Mouse (Mus musculus): ENCODE measurements around the gene Olfr449.

Olfr449 gene

DNA sequence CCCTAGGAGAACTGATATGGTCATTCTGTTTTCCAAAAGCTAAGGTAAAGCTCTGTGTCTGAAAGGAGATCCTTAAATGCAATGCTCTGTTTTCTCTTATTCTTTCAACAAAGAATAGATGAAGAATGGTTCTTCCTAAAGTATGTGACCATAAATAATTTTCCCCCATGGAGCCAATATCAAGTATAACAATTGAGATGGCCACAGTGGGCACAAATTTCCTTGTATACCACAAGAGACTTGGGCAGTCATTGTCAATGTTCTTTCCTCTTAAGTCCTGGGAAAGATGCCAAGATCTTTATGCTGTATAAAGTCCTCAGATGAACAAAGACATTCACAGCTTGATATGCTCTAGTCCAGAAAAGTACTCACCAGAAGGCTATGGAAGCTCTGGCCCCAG is at the start of gene Olfr449:
TSS of gene Olfr449 (plus strand) at position 301 of the 400 bp plus-strand sequence.
- no peaks in the 10 kb centered on the region for H3K27me3 ChIP-seq (ENCODE audit: control insufficient read depth, insufficient read depth, low read length, poor library complexity, severe bottlenecking)
- no peak for DNase-seq (ENCODE audit: low read depth, low spot score)

GRCm38 (mm10) chr6:42784793-42785192 is 49.4 kb upstream of the Olfr449 start, which contains the start of gene Olfr452:
TSS of gene Olfr452 (plus strand) at chr6:42785093.
- Histone ChIP-seq H3K27me3 (ENCODE audit: control insufficient read depth, insufficient read depth, low read length, poor library complexity, severe bottlenecking) (no peaks in the 10 kb centered on the region; the same call in 1 of the 2 replicates), H3K36me3 (ENCODE audit: control insufficient read depth, insufficient read depth, low read length, poor library complexity, severe bottlenecking) (no peaks in the 10 kb centered on the region)
- no peak for DNase-seq (ENCODE audit: low read depth, low spot score)

More for the DNA sequence above, at the start of gene Olfr449:
- no peaks in the 10 kb centered on the region for H3K36me3 ChIP-seq (ENCODE audit: control insufficient read depth, insufficient read depth, low read length, poor library complexity, severe bottlenecking)

DNA sequence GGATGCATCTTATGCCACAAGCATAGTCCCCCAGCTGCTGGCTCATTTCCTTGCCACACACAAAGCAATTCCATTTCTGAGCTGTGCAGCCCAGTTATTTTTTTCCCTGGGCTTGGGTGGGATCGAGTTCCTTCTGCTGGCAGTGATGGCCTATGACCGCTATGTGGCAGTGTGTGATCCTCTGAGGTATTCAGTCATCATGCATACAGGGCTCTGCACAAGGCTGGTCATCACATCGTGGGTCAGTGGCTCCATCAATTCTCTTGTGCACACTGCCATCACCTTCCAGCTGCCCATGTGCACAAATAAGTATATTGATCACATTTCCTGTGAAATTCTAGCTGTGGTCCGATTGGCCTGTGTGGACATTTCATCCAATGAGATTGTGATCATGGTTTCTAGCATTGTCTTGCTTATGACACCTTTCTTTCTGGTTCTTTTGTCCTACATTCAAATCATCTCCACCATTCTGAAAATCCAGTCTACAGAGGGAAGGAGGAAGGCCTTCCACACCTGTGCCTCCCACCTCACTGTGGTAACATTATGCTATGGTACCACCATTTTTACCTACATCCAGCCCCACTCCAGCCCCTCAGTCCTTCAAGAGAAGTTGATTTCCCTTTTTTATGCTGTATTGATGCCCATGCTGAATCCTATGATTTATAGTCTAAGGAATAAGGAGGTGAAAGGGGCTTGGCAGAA is 43.8 kb upstream of the Olfr449 start:
- no peak for DNase-seq (ENCODE audit: low read depth, low spot score)
- Histone ChIP-seq H3K36me3 (ENCODE audit: control insufficient read depth, insufficient read depth, low read length, poor library complexity, severe bottlenecking) (no peaks in the 10 kb centered on the region), H3K27me3 (ENCODE audit: control insufficient read depth, insufficient read depth, low read length, poor library complexity, severe bottlenecking) (no peaks in the 10 kb centered on the region)

DNA sequence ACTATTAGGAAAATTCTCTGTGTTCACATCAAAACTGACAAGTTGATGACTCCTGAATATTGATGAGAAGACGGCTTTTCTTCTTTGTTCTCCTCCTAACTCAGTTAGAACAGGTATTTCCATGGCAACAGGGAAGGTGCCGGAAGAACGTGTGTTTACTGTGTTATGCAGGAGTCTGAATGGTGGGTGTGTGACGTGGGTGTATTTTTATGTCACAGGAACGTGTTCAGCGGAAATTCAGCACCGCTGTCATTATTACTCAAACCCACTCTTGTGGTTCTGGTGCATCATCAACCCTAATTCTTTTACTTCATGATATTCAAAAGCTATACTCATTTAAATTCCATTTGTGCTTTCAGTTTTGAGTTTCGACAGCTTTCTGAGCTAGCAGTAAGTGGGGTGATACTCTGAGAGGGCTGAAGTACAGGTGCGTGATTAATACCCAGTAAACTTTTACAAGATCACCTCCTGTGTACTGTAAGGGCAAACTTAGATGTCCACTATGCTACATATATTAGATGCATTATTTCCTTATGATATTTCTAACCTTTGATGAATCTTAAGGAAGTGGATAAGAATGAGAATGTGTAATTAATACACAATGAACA is 43.1 kb upstream of the Olfr449 start:
- DNase-seq (ENCODE audit: low read depth, low spot score), result no peak
- no peaks in the 10 kb centered on the region for H3K27me3 ChIP-seq (ENCODE audit: control insufficient read depth, insufficient read depth, low read length, poor library complexity, severe bottlenecking)
- no peaks in the 10 kb centered on the region for H3K36me3 ChIP-seq (ENCODE audit: control insufficient read depth, insufficient read depth, low read length, poor library complexity, severe bottlenecking)

- Histone ChIP-seq H3K27me3 (ENCODE audit: control insufficient read depth, insufficient read depth, low read length, poor library complexity, severe bottlenecking) (no peaks in the 10 kb centered on the region), H3K36me3 (ENCODE audit: control insufficient read depth, insufficient read depth, low read length, poor library complexity, severe bottlenecking) (no peaks in the 10 kb centered on the region)
- DNase-seq (ENCODE audit: low read depth, low spot score), result no peak
These were observed 39.2 kb upstream of the Olfr449 start for GRCm38 (mm10) chr6:42794982-42795381.

DNA sequence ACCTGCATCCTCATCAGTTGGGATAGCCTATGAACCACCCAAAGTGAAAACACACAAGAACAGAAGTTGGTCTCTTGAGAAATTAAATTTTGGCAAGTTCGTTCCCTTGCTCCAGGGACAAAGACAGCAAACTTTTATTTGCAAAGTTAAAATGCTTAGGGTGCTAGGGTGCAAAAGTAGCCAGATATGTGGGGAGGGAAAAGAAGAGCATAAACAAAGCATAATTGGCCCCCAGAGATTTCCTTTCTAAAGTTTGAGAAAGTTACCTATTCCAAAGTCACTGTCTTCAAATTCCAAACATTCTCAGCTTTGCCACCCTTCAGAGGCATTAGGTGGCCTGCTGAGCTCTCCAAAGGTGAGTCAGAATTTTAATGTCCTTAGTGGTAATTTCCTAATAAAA is 22.5 kb upstream of the Olfr449 start, which contains the start of gene Olfr450:
TSS of gene Olfr450 (plus strand) at position 301 of the 400 bp plus-strand sequence.
- no peak for DNase-seq (ENCODE audit: low read depth, low spot score)
- Histone ChIP-seq H3K27me3 (ENCODE audit: control insufficient read depth, insufficient read depth, low read length, poor library complexity, severe bottlenecking) (no peaks in the 10 kb centered on the region), H3K36me3 (ENCODE audit: control insufficient read depth, insufficient read depth, low read length, poor library complexity, severe bottlenecking) (no peaks in the 10 kb centered on the region)

DNA sequence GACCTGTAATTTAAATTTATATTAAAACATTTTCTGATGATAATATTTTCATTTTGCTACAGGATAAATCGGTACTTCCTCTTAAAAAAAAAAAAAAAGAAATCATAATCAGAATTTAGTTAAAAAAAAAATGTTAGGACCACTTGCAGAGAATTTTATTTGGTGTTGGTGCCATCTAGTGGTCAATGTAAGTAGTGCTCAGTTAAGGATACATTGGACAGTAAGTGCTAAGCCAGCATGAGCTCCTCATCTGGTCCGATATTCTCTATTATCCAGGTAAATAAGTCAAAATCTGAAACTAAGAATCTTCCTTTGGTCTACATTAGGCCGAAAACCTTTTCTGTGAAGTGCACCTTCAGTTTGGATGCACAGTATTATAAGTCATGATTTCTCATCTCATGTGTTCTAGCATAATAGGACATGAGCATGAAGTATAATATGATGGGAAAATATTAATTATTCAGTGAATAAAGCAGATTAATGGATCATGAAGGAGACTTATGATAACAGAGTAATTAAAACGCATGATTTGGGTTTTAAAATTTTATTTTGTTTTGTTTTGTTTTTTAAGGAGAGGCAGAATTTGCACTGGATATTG is 26.1 kb downstream of the Olfr449 start:
- Histone ChIP-seq H3K27me3 (ENCODE audit: control insufficient read depth, insufficient read depth, low read length, poor library complexity, severe bottlenecking) (no peaks in the 10 kb centered on the region), H3K36me3 (ENCODE audit: control insufficient read depth, insufficient read depth, low read length, poor library complexity, severe bottlenecking) (no peaks in the 10 kb centered on the region)
- peak; percentile 48 for DNase-seq (ENCODE audit: low read depth, low spot score)

GRCm38 (mm10) chr6:42869695-42870094 is 35.5 kb downstream of the Olfr449 start:
- H3K36me3 ChIP-seq (ENCODE audit: control insufficient read depth, insufficient read depth, low read length, poor library complexity, severe bottlenecking), result no peaks in the 10 kb centered on the region
- H3K27me3 ChIP-seq (ENCODE audit: control insufficient read depth, insufficient read depth, low read length, poor library complexity, severe bottlenecking), result no peaks in the 10 kb centered on the region
- no peak for DNase-seq (ENCODE audit: low read depth, low spot score)

- no peak for DNase-seq (ENCODE audit: low read depth, low spot score)
- H3K27me3 ChIP-seq (ENCODE audit: control insufficient read depth, insufficient read depth, low read length, poor library complexity, severe bottlenecking), result no peaks in the 10 kb centered on the region
- H3K36me3 ChIP-seq (ENCODE audit: control insufficient read depth, insufficient read depth, low read length, poor library complexity, severe bottlenecking), result no peaks in the 10 kb centered on the region
These were observed 42.1 kb downstream of the Olfr449 start for GRCm38 (mm10) chr6:42876323-42876722.
